ENCODE assay signal across 15 mouse cellular contexts in genomic region chr3:101780874-101781483, GRCm38 (mm10).
DNase-seq lines count a peak whose midpoint lies in the region; ATAC-seq lines count a peak whose summit lies in the region.
"Had no signal": no experiment of that assay in that cellular context is flagged by ENCODE, and none has a peak within 500 bp of the region (broad histone marks: within the 10 kb centered on the region; RNA-seq: fewer than 3 reads in every experiment).

No protein-coding gene starts in this region.

- no peaks in the 10 kb centered on the region for H3K27me3 ChIP-seq in kidney, embryonic 14.5 days (ENCODE audit: control insufficient read depth, insufficient read depth, low read length)
- H3K27me3 ChIP-seq: limb, embryonic 13.5 days; megakaryocyte, embryonic 14.5 days had no signal

- H3K9me3 ChIP-seq in kidney, embryonic 14.5 days (ENCODE audit: control insufficient read depth, low read length), result no peaks in the 10 kb centered on the region
- H3K9me3 ChIP-seq: limb, embryonic 13.5 days; megakaryocyte, embryonic 14.5 days had no signal

- peak; percentile 67 for ATAC-seq in kidney, embryonic 14.5 days (ENCODE audit: low FRiP score, low TSS enrichment)
- ATAC-seq in megakaryocyte, adult 5-6 weeks (ENCODE audit: poor library complexity, severe bottlenecking), result no peak
- ATAC-seq: forebrain, embryonic 16.5 days had no signal

- no peak overlapping the region for H3K4me3 ChIP-seq in kidney, embryonic 14.5 days (ENCODE audit: low read length)
- H3K4me3 ChIP-seq: layer of hippocampus, adult 2 months; limb, embryonic 13.5 days; megakaryocyte, embryonic 14.5 days had no signal

- H3K9ac ChIP-seq in kidney, embryonic 14.5 days (ENCODE audit: low read depth, low read length), result no peak overlapping the region
- H3K9ac ChIP-seq: limb, embryonic 13.5 days had no signal

- no peaks in the 10 kb centered on the region for H3K36me3 ChIP-seq in kidney, embryonic 14.5 days (ENCODE audit: control insufficient read depth, insufficient read depth, low read length)
- H3K36me3 ChIP-seq: limb, embryonic 13.5 days had no signal

- 30% methylated on average over 6 of the region's 6 CpGs for WGBS in kidney, embryonic 14.5 days

- no peak overlapping the region for H3K4me2 ChIP-seq in kidney, embryonic 14.5 days (replicated peaks; ENCODE audit: low read depth, low read length)
- H3K4me2 ChIP-seq: limb, embryonic 13.5 days had no signal

- H3K4me1 ChIP-seq in kidney, embryonic 14.5 days (ENCODE audit: control insufficient read depth, insufficient read depth, low read length), result 0 out of 2 replicates have a peak, but pooled peaks cover 3% of the 10 kb centered on the region

- no peak overlapping the region for H3K27ac ChIP-seq in kidney, embryonic 14.5 days (ENCODE audit: low read depth, low read length)
- H3K27ac ChIP-seq: layer of hippocampus, adult 2 months; limb, embryonic 13.5 days had no signal

- peak; percentile 40 for DNase-seq in adrenal gland, postnatal 25 days
- no peak for DNase-seq in adrenal gland, adult 18-20 months (ENCODE audit: low spot score in 2 of 2)
- no peak for DNase-seq in kidney, postnatal 4 days
- DNase-seq in retina, adult 2 months (ENCODE audit: low read depth, low spot score), result peak; percentile 13
- no peak for DNase-seq in retina, embryonic 14.5 days (ENCODE audit: low spot score)
- DNase-seq in right cerebral cortex, postnatal 25 days, result peak; percentile 33
- DNase-seq: B cell, adult 2 months; heart, adult 18-20 months; thymus, postnatal 4 days had no signal

Comparison
In these comparisons a context has a peak if more than half of its experiments do, and no peak if none do; other contexts are left out.
1. DNase-seq: peak in adrenal gland, postnatal 25 days (single experiment), retina, adult 2 months (single experiment) and right cerebral cortex, postnatal 25 days (single experiment); none in adrenal gland, adult 18-20 months (0 of 2), kidney, postnatal 4 days (0 of 2) and retina, embryonic 14.5 days (single experiment).